19 mouse cellular contexts compared by ENCODE assay signal in the genomic region with DNA sequence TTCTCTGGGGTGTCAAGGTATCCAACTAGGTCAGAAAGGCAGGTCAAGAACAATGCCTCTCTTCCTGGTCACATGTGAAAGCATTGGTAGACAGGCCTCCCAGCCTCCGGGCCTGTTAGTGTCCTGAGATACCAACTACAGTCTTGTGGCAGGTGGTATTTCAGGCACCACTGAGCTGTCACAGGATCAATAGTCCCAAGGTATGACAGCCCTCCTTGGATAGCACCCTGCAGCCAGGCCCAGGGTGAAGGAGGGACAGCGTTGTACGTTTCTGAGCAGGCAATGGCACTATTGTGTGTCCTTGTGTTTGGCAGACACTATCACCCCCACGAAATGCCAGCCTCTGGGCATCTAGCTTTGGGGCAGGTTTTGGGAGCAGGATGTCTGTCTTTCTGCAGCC.
DNase-seq lines count a peak whose midpoint lies in the region; ATAC-seq lines count a peak whose summit lies in the region.
"Had no signal": no experiment of that assay in that cellular context is flagged by ENCODE, and none has a peak within 500 bp of the region (broad histone marks: within the 10 kb centered on the region; RNA-seq: fewer than 3 reads in every experiment).

No protein-coding gene starts in this region.

- 0 out of 2 replicates have a peak overlapping the region, but pooled peaks have one; percentile 18 for H3K27ac ChIP-seq in forebrain, embryonic 10.5 days
- no peak overlapping the region for H3K27ac ChIP-seq in forebrain, embryonic 16.5 days (ENCODE audit: low read length)
- peak overlapping the region; percentile 88 for H3K27ac ChIP-seq in kidney, embryonic 15.5 days
- H3K27ac ChIP-seq in embryonic facial prominence, embryonic 14.5 days (replicated peaks; ENCODE audit: low read depth, low read length) = no peak overlapping the region
- H3K27ac ChIP-seq: embryonic facial prominence, embryonic 15.5 days; forebrain, embryonic 15.5 days; heart, embryonic 13.5 days; hindbrain, embryonic 13.5 days; hindbrain, postnatal 0 days had no signal

- peaks cover 5% of the 10 kb centered on the region; the same call in 1 of the 2 replicates for H3K4me1 ChIP-seq in forebrain, embryonic 10.5 days
- H3K4me1 ChIP-seq in forebrain, embryonic 16.5 days (replicated peaks; ENCODE audit: control insufficient read depth, insufficient read depth, low read length) = no peaks in the 10 kb centered on the region
- H3K4me1 ChIP-seq in kidney, embryonic 15.5 days = peaks cover 16% of the 10 kb centered on the region
- H3K4me1 ChIP-seq in embryonic facial prominence, embryonic 14.5 days (ENCODE audit: control insufficient read depth, insufficient read depth, low read length) = no peaks in the 10 kb centered on the region
- H3K4me1 ChIP-seq: forebrain, embryonic 15.5 days; hindbrain, embryonic 13.5 days had no signal

- H3K4me3 ChIP-seq in forebrain, embryonic 10.5 days = no peak overlapping the region
- no peak overlapping the region for H3K4me3 ChIP-seq in forebrain, embryonic 16.5 days (replicated peaks; ENCODE audit: low read length)
- no peak overlapping the region for H3K4me3 ChIP-seq in kidney, embryonic 15.5 days (replicated peaks)
- H3K4me3 ChIP-seq in embryonic facial prominence, embryonic 14.5 days (ENCODE audit: low read depth, low read length) = no peak overlapping the region
- H3K4me3 ChIP-seq: embryonic facial prominence, embryonic 15.5 days; erythroblast, embryonic 14.5 days; forebrain, embryonic 15.5 days; heart, embryonic 13.5 days; hindbrain, embryonic 13.5 days had no signal

- no peaks in the 10 kb centered on the region for H3K9me3 ChIP-seq in forebrain, embryonic 10.5 days
- H3K9me3 ChIP-seq in forebrain, embryonic 16.5 days (ENCODE audit: control insufficient read depth, low read length) = no peaks in the 10 kb centered on the region
- no peaks in the 10 kb centered on the region for H3K9me3 ChIP-seq in kidney, embryonic 15.5 days (replicated peaks)
- no peaks in the 10 kb centered on the region for H3K9me3 ChIP-seq in embryonic facial prominence, embryonic 14.5 days (ENCODE audit: control insufficient read depth, low read length)
- H3K9me3 ChIP-seq: embryonic facial prominence, embryonic 15.5 days; forebrain, embryonic 15.5 days; heart, embryonic 13.5 days; hindbrain, embryonic 13.5 days had no signal

- WGBS in forebrain, embryonic 10.5 days = 82% methylated on average over 4 of the region's 4 CpGs
- 81% methylated on average over 4 of the region's 4 CpGs for WGBS in forebrain, embryonic 16.5 days
- 42% methylated on average over 4 of the region's 4 CpGs for WGBS in kidney, embryonic 15.5 days
- WGBS in embryonic facial prominence, embryonic 14.5 days = 67% methylated on average over 4 of the region's 4 CpGs

- no peak overlapping the region for H3K9ac ChIP-seq in forebrain, embryonic 16.5 days (replicated peaks; ENCODE audit: low read depth, low read length)
- no peak overlapping the region for H3K9ac ChIP-seq in kidney, embryonic 15.5 days
- H3K9ac ChIP-seq in embryonic facial prominence, embryonic 14.5 days (ENCODE audit: low read depth, low read length) = no peak overlapping the region
- H3K9ac ChIP-seq: embryonic facial prominence, embryonic 15.5 days; forebrain, embryonic 15.5 days; heart, embryonic 13.5 days; hindbrain, embryonic 13.5 days had no signal

- no peak overlapping the region for H3K4me2 ChIP-seq in forebrain, embryonic 16.5 days (ENCODE audit: low read length)
- H3K4me2 ChIP-seq in kidney, embryonic 15.5 days = no peak overlapping the region
- no peak overlapping the region for H3K4me2 ChIP-seq in embryonic facial prominence, embryonic 14.5 days (ENCODE audit: low read depth, low read length)
- H3K4me2 ChIP-seq: embryonic facial prominence, embryonic 15.5 days; forebrain, embryonic 15.5 days; heart, embryonic 13.5 days; hindbrain, embryonic 13.5 days had no signal

- no peaks in the 10 kb centered on the region for H3K36me3 ChIP-seq in forebrain, embryonic 10.5 days (replicated peaks)
- H3K36me3 ChIP-seq in forebrain, embryonic 16.5 days (ENCODE audit: control insufficient read depth, insufficient read depth) = no peaks in the 10 kb centered on the region
- H3K36me3 ChIP-seq in kidney, embryonic 15.5 days = no peaks in the 10 kb centered on the region
- no peaks in the 10 kb centered on the region for H3K36me3 ChIP-seq in embryonic facial prominence, embryonic 14.5 days (ENCODE audit: control insufficient read depth, insufficient read depth, low read length)
- H3K36me3 ChIP-seq: embryonic facial prominence, embryonic 15.5 days; forebrain, embryonic 15.5 days; heart, embryonic 13.5 days; hindbrain, embryonic 13.5 days had no signal

- ATAC-seq in forebrain, embryonic 16.5 days = no peak
- ATAC-seq in kidney, embryonic 15.5 days (replicated peaks; ENCODE audit: low FRiP score) = peak; percentile 54
- peak; percentile 55; the same call in 1 of the 2 replicates for ATAC-seq in embryonic facial prominence, embryonic 14.5 days (ENCODE audit: low read depth)
- ATAC-seq: activated CD4-positive, CD25-positive, alpha-beta regulatory T cell, adult 4 months; forebrain, embryonic 15.5 days; hindbrain, postnatal 0 days; Patski had no signal

- peak; percentile 11 for DNase-seq in cerebellum, adult 11-12 months
- no peak for DNase-seq in cerebellum, adult 18-20 months
- DNase-seq in forebrain, embryonic 10.5 days (ENCODE audit: extremely low spot score, low spot score) = no peak
- DNase-seq in kidney, postnatal 14 days = no peak
- no peak for DNase-seq in embryonic facial prominence, embryonic 14.5 days (ENCODE audit: low spot score)
- DNase-seq in B cell, adult 2 months = no peak
- DNase-seq: gastrocnemius, postnatal 14 days; kidney, adult 18-20 months had no signal

- H3K27me3 ChIP-seq in forebrain, embryonic 10.5 days (ENCODE audit: poor library complexity, severe bottlenecking) = no peaks in the 10 kb centered on the region
- no peaks in the 10 kb centered on the region for H3K27me3 ChIP-seq in forebrain, embryonic 16.5 days (replicated peaks; ENCODE audit: control insufficient read depth, insufficient read depth, low read length)
- no peaks in the 10 kb centered on the region for H3K27me3 ChIP-seq in kidney, embryonic 15.5 days
- H3K27me3 ChIP-seq in embryonic facial prominence, embryonic 14.5 days (replicated peaks; ENCODE audit: control insufficient read depth, insufficient read depth, low read length) = no peaks in the 10 kb centered on the region
- H3K27me3 ChIP-seq: CH12.LX; embryonic facial prominence, embryonic 15.5 days; forebrain, embryonic 15.5 days; heart, embryonic 13.5 days; hindbrain, embryonic 13.5 days; Patski had no signal

Comparison
In these comparisons a context has a peak if more than half of its experiments do, and no peak if none do; other contexts are left out.
1. H3K27ac ChIP-seq: peak in forebrain, embryonic 10.5 days (single experiment) and kidney, embryonic 15.5 days (single experiment); none in forebrain, embryonic 16.5 days (single experiment) and embryonic facial prominence, embryonic 14.5 days (single experiment).